Mouse (Mus musculus) ES-Bruce4 (cell line): ENCODE measurements around the gene Bco1.

Source experiments
- CTCF ChIP-seq: IDR thresholded peaks from one replicate; pipeline ENCODE4 v1.8.1; 2011; ENCODE audit warnings: low read depth, low read length
- POLR2A ChIP-seq: IDR thresholded peaks from one replicate; pipeline ENCODE4 v1.8.1; 2011; ENCODE audit warnings: low read length; ENCODE audit not compliant: insufficient read depth

DNA sequence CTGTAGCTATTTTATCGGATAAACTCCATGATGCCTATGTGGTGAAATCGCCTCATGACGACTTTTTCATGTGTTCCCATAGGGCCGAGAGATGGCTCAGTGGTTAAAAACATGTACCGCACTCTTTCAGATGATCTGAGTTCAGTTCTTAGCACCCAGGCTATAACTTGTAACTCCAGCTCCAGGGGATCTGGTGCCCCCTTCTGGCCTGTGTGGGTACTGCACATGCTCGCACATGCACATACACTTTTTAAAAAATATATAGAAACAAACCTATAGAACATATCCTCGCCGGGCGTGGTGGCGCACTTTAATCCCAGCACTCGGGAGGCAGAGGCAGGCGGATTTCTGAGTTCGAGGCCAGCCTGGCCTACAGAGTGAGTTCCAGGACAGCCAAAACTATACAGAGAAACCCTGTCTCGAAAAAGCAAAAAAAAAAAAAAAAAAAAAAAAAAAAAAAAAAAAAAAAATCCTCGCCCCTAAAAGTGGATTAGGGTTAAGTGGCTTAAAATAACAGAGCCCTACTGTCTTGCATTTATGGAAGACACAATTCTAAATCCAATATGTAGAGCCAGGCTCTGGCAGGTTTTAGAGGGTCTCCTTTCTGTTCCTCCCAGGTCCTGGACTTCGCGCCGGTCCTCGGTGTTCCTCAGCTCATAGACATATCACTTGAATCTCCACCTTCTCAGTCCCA lies 13.5 kb downstream of the Bco1 start:
- TF ChIP-seq CTCF, result peak; percentile 69
- TF ChIP-seq POLR2A, result no peak
